Mouse (Mus musculus) olfactory bulb, adult 2 months (tissue): ENCODE measurements around the gene Dbndd2.

Experiments
- CTCF ChIP-seq: fragments of 200-500 bp; IDR thresholded peaks from 2 replicates; pipeline ENCODE4 v1.5.1; 2012; ENCODE audit warnings: low read depth, mild to moderate bottlenecking, low read length, moderate library complexity; ENCODE audit not compliant: insufficient read depth
- POLR2A ChIP-seq: fragments of 200-500 bp; IDR thresholded peaks from 2 replicates; pipeline ENCODE4 v1.6.1; 2012; ENCODE audit warnings: mild to moderate bottlenecking, low read depth, low read length, moderate library complexity; ENCODE audit not compliant: insufficient read depth

DNA sequence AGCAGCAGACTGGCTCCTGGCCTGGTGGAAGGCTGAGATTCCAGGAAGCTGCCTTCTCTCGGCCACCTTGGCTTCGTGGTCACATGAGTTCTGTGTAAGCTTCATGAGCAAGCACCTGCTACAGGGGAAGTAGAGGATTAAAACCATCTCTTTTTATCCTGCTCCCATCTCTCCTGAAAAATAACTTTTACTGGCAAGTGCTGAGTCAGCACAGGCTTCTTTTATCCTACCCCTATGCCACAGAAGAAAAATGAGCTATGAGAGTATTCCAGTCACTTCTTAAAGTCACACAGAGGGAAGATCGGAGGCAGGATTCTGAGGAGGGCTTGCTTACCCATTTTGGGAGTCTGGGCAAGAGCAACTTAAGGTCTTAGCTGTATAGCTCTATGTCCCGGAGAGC is 51.1 kb downstream of the Dbndd2 start:
- TF ChIP-seq POLR2A (no peak), CTCF (no peak)
